Mouse (Mus musculus) olfactory bulb, adult 2 months (tissue): ENCODE data around the gene Calr3.

Experiments
- CTCF ChIP-seq: fragments of 200-500 bp; IDR thresholded peaks from 2 replicates; pipeline ENCODE4 v1.5.1; 2012; ENCODE audit warnings: low read depth, mild to moderate bottlenecking, low read length, moderate library complexity; ENCODE audit not compliant: insufficient read depth
- POLR2A ChIP-seq: fragments of 200-500 bp; IDR thresholded peaks from 2 replicates; pipeline ENCODE4 v1.6.1; 2012; ENCODE audit warnings: mild to moderate bottlenecking, low read depth, low read length, moderate library complexity; ENCODE audit not compliant: insufficient read depth

GRCm38 (mm10) chr8:72445071-72445470, 1.4 kb upstream of the Calr3 start:
- TF ChIP-seq CTCF: no peak
- TF ChIP-seq POLR2A: no peak
